Mouse (Mus musculus) adrenal gland, adult 18-20 months (tissue): ENCODE data around the gene Olfr13. TPM values are rescaled to one million over a fixed set of nuclear protein-coding genes. Genes with fewer than 3 reads are reported as not detected.
"Not testable (repeated sequence)": the region's sequence is repeated elsewhere in the genome, so short reads cannot be mapped to it uniquely, and the experiment has no call there.

ENCODE experiments used
- DNase-seq, 2 experiments: peaks; one replicate each; pipeline ENCODE4 v3.0.0; 2021 to 2022; ENCODE audit warnings: low spot score in 2 of 2
- long read RNA-seq, 2 experiments: library from polyadenylated mRNA; stranded (forward); transcript quantifications; one replicate each; pipeline ENCODE4 v2.0.0; 2021
- total RNA-seq, 2 experiments: library from RNA; stranded (reverse); gene quantifications; 1 replicate in 1 of 2; 2 replicates in 1 of 2; pipeline ENCODE4 v1.2.3; 2021

Gene Olfr13
- not detected for total RNA-seq
- long read RNA-seq, experiment 1: 0 reads
- long read RNA-seq, experiment 2: 0 reads

DNA sequence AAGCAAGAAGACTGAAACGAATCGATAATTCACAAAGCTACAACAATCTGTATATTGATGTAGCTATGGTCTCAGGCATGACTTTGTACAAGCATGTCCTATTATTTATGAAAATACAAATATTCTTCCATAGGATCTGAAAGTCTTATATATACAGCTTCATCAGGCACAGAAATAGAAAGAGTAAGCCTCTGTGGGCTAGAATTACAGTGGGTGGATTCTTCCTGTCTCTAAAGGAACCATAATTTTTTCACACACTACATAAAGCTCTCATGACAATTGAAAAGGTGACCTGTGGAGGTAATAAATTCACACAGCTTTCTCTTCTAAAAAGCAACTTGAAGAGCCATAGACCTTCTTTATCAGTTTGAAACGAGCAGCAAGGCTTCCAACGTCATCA is at the start of gene Olfr13:
Gene Olfr13 (plus strand): TSS at position 301 of the 400 bp plus-strand sequence.
- no peak for DNase-seq

DNA sequence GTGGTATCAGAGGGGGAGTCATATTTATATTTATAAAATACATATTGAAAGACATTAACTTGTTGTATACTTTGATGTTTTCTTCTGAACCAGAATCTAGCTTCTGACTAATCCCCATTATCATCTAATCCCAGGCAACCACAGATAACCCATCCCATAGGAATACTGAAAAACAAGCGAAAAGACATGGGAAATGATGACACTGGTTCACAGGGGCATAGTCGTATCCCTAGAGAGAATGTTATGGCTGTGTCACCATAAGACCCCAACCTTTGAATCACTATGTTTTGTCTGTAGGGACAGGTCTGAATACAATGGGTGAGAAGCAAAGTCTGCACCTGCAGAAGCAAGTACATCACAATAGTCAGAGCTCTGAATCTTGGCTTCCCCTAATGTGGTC is 25.7 kb upstream of the Olfr13 start, which contains the start of gene Olfr237-ps1:
Gene Olfr237-ps1 (plus strand): TSS at position 301 of the 400 bp plus-strand sequence.
- DNase-seq: not testable (repeated sequence)

DNA sequence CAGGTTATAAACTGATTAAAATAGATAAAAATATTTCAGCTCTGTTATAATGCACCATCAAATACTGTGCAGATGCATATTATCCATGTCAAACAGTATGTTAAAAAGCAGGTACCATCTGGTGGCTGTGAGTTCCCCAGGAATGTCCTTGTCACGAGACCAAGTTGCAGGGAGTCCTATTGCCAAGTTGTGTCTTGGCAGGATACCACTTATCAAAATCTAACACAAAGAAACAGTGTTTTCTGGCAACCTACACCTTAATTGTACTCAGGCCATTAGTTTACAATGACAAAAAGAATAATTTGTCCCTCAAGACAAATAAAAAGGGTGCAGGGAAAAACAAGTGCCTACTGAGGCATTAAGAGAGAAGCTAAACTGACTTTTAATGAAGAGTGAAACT is 12.4 kb upstream of the Olfr13 start:
- no peak for DNase-seq

DNA sequence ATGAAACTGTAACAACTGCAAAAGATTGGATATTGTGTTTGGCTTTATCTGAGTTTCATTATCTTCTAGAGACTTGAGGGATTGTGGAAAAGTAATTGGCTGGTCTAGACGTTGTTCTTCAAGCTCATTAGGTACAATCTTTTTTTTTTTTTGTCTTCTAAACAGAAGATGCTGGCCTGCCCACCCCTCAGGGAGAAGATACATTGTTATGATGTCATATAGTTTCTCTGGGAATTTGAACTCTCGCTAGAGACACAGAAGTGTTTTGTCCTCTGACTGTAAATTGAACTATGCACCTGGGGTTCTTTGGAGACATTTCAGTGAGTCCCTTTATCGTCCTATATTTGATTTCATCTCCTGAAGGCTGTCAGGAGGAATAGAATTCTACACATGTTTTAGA is 9.0 kb upstream of the Olfr13 start, which contains the start of gene Olfr437:
Gene Olfr437 (plus strand): TSS at position 301 of the 400 bp plus-strand sequence.
- no peak for DNase-seq

DNA sequence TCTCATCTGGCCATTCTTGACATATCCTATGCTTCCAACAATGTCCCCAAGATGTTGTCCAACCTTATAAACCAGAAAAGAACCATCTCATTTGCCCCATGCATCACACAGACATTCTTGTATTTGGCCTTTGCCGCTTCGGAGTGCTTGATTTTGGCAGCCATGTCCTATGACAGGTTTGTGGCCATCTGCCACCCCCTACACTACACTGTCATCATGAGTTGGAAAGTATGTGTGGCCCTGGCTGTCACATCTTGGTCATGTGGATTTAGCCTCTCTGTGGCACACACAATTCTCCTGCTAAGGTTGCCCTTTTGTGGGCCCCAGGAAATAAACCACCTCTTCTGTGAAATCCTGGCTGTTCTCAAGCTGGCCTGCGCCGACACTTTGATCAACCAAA is 4.7 kb upstream of the Olfr13 start:
- DNase-seq: no peak

DNA sequence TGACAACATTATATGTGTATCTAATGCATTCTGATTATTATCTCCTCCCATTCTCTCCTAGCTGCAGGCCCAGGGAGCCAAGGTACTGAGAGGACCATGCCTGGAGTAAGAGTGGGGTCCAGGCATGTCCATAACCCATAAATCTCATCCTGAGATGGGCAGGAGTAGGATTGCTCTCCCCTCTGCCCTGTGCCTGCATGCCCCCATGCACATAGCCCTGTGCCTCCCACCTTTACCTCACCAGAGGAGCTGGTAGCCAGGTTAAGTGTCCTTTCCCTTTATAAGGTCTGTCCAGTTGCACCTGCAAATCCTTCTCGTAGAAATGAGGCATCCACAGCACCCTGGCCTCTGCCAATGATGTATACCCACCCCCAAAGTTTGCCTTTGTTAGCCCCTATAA is 6.2 kb downstream of the Olfr13 start:
- DNase-seq: no peak

DNA sequence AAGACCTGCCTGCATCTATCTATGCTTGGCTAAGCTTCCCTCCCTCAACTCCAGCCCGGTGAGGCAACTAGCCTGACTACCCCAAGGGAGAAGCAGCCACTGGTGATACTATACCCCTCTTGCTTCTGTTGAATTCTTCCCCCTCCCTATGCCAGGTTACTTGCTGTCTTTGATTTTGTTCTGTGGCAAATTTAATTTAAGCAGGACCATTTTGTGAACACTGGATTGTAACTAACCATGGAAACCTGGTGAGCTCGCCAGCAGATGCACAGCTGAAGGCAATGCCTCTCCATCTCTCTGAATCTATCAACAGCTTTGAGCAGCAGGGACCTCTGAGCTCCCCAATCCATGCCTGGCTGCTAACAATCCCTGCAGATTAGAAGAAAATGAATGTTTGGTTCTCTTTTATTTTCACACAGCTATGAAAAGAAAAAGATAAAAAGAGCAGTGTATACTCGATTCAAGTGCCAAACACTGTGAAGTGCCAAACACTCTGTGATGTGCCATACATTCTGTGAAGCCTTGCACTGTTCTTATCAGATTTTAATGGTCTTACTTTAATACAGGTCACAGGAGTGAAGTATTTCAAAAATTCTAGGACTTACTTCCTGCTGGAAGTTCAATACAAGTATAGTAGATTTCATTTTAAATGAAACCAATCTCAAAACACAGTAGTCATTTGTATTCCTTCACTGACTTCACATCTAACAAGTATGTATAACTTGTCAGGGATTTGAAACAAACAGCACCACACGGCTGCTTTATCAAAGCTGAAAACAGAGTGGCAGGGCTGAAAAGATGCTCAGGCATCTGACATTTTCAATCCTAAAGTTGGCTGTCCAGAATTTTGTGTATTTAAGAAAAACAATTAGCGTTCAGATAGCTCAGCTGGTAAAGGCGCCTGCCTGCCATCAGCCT is 6.9 kb downstream of the Olfr13 start:
- DNase-seq: no peak

DNA sequence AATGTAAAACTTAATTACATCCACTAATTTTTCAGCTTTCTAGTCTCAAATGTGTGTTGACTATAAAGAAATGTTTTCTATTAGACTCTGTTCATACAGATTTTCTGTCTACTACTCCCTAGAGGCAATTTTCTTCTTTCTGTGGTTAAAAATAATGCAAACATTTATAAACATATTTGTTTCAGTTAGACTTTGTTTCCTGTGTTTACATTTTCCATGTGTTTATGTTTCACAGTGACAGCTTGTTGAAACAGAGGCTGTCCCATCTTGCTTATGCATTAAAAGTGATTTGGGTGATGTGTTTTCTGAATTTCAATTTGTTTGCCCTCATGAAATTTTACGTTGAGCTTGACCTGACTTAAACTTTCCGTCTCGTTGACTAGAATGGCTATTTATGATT is 19.0 kb downstream of the Olfr13 start:
- no peak for DNase-seq

DNA sequence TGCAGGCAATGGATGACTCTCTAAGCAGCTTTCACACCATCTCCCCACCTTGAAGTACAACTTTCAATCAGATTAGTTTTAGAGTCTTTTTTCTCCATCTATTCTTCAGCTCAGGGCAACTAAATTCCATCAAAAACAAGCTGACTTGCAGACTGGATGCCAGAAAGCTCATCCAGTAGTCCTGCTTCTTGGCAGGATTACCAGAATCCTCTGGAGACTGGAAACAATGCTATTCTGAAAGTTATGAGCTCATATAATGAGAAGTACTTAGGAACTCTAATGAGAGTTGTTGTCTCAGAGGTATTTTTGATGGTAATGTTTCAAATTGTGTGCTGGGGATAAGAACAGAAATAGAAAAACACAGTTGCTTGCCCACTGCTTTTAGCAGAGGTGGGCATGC is 24.8 kb downstream of the Olfr13 start, which contains the start of gene Olfr435:
Gene Olfr435 (plus strand): TSS at position 366 of the 400 bp plus-strand sequence.
- no peak for DNase-seq

DNA sequence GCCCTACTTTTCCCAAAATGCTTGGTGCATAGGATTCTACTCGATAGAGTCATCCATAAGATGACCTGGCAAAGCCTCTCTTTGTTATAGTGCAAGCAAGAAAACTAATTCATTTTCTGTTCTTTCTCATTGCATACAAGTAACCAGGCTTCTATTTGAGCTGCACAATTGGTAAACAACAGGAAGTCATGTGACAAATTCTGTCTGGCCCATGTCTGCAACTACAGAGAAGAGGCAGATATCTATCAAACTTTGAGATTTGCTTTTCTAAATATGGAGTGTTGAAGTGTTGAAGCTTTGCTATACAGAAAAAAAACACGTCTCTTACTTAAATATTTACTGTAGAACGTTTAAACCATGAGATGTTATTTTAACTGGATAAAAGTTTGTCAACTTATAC is 26.2 kb downstream of the Olfr13 start:
- no peak for DNase-seq

DNA sequence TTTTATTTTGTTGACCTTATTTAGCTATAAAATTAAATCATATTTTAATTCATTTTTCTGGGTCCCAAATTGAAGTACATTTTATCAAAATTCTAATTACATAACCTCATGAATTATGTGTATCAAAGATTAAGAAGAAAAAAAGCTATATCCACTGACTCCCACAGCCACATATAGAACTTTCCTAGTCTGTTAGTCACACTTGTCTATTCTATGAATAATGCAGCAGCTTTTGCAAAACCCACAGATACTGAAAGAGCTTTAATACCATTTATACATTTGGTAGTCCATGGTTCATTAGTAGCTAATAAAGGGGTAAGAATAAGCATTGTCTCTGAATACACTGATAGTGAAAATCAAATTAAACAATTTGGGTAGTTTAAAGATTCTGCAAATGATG is 30.8 kb downstream of the Olfr13 start:
- DNase-seq: no peak

DNA sequence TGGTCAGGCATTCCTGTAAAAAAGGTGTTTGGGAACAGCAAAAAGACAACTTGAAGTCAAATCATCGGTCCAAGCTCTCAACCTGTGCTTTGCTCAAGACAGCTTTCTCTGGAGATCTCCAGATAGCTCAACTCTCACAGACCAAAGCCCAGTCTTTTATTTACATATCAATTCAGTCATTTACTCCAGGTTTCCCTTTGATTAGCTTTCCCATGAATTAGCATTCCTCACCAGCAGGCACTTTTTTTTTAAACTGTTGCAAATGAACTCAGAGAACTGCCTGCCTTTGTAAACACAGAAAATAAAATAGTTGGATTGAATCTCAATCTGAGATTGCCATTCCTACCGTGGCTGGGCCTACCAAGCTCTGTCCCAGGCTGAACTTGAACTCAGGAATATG is 33.4 kb downstream of the Olfr13 start:
- no peak for DNase-seq

DNA sequence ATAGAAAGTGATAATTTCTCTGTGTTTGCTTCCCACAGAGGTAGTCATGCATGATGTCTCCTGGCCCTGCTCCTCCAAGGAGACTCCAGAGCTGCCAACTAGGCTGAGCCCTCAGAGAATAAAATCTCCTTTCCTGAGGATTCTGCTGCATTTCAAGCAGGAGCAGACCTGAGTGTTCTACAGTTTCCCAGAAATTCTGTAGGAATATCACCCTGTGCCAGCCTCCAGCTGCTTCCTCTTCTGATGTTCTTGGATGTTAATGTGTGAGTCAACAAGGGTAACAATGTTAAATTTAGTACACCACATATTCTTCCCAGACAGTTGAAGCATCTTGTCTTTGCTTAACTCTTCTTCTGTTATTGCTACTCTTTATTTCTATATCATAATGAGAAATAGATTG is 40.9 kb downstream of the Olfr13 start, which contains the start of gene Olfr434:
Gene Olfr434 (plus strand): TSS at position 149 of the 400 bp plus-strand sequence.
- DNase-seq: not testable (repeated sequence)

Other genes with a start within 250 kb of the Olfr13 start
- not detected for gene Olfr444, start 223.1 kb upstream of the Olfr13 start, total RNA-seq
- gene Olfr441, start 65.8 kb upstream of the Olfr13 start, total RNA-seq: not detected
- not detected for gene Olfr237-ps1, start 25.6 kb upstream of the Olfr13 start, total RNA-seq
- not detected for gene Olfr437, start 8.9 kb upstream of the Olfr13 start, total RNA-seq
- not detected for gene Olfr435, start 25.0 kb downstream of the Olfr13 start, total RNA-seq
- gene Olfr434, start 40.9 kb downstream of the Olfr13 start, total RNA-seq: not detected
- not detected for gene Olfr47, start 59.4 kb downstream of the Olfr13 start, total RNA-seq
- gene Arhgef5, start 93.4 kb downstream of the Olfr13 start, total RNA-seq: 10 to 100 TPM; 15.7 to 19.4 TPM
- not detected for gene Nobox, start 137.4 kb downstream of the Olfr13 start, total RNA-seq